Mouse (Mus musculus) forebrain, postnatal 0 days (tissue): ENCODE data around the gene Pcsk5. TPM values are rescaled to one million over a fixed set of nuclear protein-coding genes. Genes with fewer than 3 reads are reported as not detected.

ENCODE experiments used
- ATAC-seq: fragments of 200-750 bp; cut with Nextera tagmentation; 2 replicates; pipeline ENCODE4 v1.8.0; 2017; ENCODE audit warnings: mild to moderate bottlenecking, moderate library complexity
- DNase-seq: peaks from one replicate; pipeline ENCODE4 v3.0.0-alpha.2; 2015
- H3K27ac ChIP-seq: fragments of 300-500 bp; sonication (generic); 2 replicates; pipeline ENCODE4 v1.5.1; 2014; ENCODE audit warnings: low read depth, mild to moderate bottlenecking, antibody characterized with exemption, low read length, moderate library complexity, mixed read lengths
- H3K27me3 ChIP-seq: fragments of 300-500 bp; sonication (generic); 2 replicates; pipeline ENCODE4 v1.6.1; 2014; ENCODE audit warnings: mild to moderate bottlenecking, low read length, mixed read lengths; ENCODE audit not compliant: insufficient read depth
- H3K36me3 ChIP-seq: fragments of 300-500 bp; sonication (generic); 2 replicates; pipeline ENCODE4 v1.6.1; 2014; ENCODE audit warnings: mild to moderate bottlenecking, moderate library complexity; ENCODE audit not compliant: insufficient read depth
- H3K4me1 ChIP-seq: fragments of 300-500 bp; sonication (generic); 2 replicates; pipeline ENCODE4 v1.6.1; 2014; ENCODE audit warnings: antibody characterized with exemption; ENCODE audit not compliant: insufficient read depth
- H3K4me2 ChIP-seq: fragments of 300-500 bp; sonication (generic); 2 replicates; pipeline ENCODE4 v1.6.1; 2014; ENCODE audit warnings: low read depth, mild to moderate bottlenecking, moderate library complexity
- H3K4me3 ChIP-seq: fragments of 300-500 bp; sonication (generic); 2 replicates; pipeline ENCODE4 v1.5.1; 2014; ENCODE audit warnings: low read depth, low read length, mixed read lengths
- H3K9ac ChIP-seq: fragments of 300-500 bp; sonication (generic); 2 replicates; pipeline ENCODE4 v1.6.1; 2014; ENCODE audit warnings: mild to moderate bottlenecking
- H3K9me3 ChIP-seq: fragments of 300-500 bp; sonication (generic); 2 replicates; pipeline ENCODE4 v1.6.1; 2016; ENCODE audit warnings: low read length
- CTCF ChIP-seq: sonication (generic); IDR thresholded peaks from 2 replicates; pipeline ENCODE4 v1.5.1; 2016; ENCODE audit warnings: antibody characterized with exemption, control low read depth, low read depth
- WGBS: fragments of 180-500 bp; shearing (Covaris S2); extraction: QIAGEN DNeasy Blood & Tissue Kit; methylation state at CpG from one replicate; pipeline ENCODE4 v1.1.7; 2014; 5-methylcytosine and 5-hydroxymethylcytosine counted together
- polyA plus RNA-seq: library from polyadenylated mRNA; unstranded; fragments of >200 nt; fragmentation: Nextera tagmentation; extraction: Ambion mirVana; gene quantifications from 2 replicates; pipeline ENCODE4 v1.2.1, GENCODE M21; 2015
- total RNA-seq: library from RNA; depleted of rRNA; stranded (reverse); fragments of >200 nt; gene quantifications from 2 replicates; pipeline ENCODE4 v1.2.3, GENCODE M21; 2014

Gene Pcsk5
- total and polyA plus RNA-seq, 2 experiments from 2014 or later: 11.2 to 15.1 TPM

- Histone ChIP-seq H3K4me1 (no peaks in the 10 kb centered on the region), H3K9ac (no peak overlapping the region), H3K27me3 (no peaks in the 10 kb centered on the region), H3K9me3 (no peaks in the 10 kb centered on the region), H3K27ac (no peak overlapping the region), H3K4me3 (no peak overlapping the region), H3K4me2 (no peak overlapping the region), H3K36me3 (no peaks in the 10 kb centered on the region)
- 10% methylated on average over 2 of the region's 2 CpGs for WGBS
- TF ChIP-seq CTCF: peak; percentile 77
- peak; percentile 75 for ATAC-seq
- DNase-seq: peak; percentile 65
Measured at GRCm38 (mm10) chr19:17388404-17388803, 449.0 kb downstream of the Pcsk5 start.

DNA sequence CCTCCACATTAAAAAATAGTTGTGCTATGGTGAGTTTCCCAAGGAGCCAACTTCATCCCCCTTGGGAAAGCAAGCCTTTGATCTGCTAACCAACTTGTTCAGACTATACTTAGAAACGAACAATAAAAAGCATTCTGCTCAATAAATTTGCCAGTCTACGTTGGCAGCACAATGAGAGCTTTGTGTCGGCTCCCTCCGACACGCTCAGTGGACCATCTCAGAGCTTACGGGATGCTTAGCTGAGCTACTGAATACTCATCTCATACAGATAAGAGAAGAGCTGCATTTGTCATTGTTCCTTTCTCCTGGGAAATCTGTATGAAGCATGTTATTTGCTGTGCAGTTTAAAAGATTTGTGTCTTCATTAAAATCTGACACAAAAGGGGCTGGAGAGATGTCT lies 451.0 kb downstream of the Pcsk5 start:
- Histone ChIP-seq H3K27me3 (no peaks in the 10 kb centered on the region), H3K9ac (no peak overlapping the region), H3K4me1 (no peaks in the 10 kb centered on the region), H3K9me3 (no peaks in the 10 kb centered on the region), H3K27ac (no peak overlapping the region), H3K4me2 (no peak overlapping the region), H3K36me3 (no peaks in the 10 kb centered on the region), H3K4me3 (no peak overlapping the region)
- DNase-seq: no peak
- WGBS: 15% methylated on average over 6 of the region's 6 CpGs
- ATAC-seq: no peak
- TF ChIP-seq CTCF: no peak

DNA sequence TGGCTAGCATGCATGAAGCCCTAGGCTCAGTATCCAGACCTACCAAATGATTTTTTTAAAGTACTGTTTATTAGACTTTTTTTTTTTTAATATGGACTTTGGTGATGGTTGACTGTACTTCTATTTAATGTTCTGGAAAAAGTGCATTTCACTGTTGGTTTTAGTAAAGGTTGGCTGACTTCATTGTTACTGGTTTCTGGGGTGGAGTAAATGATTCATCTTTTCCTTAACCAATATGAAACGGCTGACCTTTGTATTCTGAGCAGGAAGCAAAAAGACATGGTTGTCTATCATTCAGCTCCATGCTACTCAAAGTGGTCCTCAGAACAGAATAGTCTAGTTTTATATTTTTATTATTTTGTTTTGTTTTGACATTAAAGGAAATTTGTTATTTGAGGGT lies 452.0 kb downstream of the Pcsk5 start:
- Histone ChIP-seq H3K4me3 (no peak overlapping the region), H3K4me1 (no peaks in the 10 kb centered on the region), H3K27me3 (no peaks in the 10 kb centered on the region), H3K9ac (no peak overlapping the region), H3K36me3 (no peaks in the 10 kb centered on the region), H3K4me2 (no peak overlapping the region), H3K9me3 (no peaks in the 10 kb centered on the region), H3K27ac (no peak overlapping the region)
- ATAC-seq: no peak
- 78% methylated on average over 1 of the region's 1 CpGs for WGBS
- no peak for DNase-seq
- no peak for TF ChIP-seq CTCF

DNA sequence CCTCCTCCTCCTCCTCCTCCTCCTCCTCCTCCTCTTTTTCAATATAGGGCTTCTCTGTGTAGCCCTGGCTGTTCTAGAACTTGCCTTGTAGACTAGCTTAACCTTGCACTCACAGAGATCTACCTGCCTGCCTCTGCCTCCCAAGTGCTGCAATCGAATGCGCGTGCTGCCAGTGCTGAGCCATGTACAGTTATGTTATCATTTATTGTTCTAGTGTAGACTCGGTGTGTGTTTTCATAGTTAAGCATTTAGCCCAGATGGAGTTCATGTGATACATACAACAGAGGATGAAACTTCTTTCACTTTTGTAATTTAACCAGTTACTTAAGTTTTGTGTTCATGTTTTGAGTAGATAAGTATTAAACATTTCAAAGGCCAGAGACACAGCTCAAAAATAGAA lies 452.4 kb downstream of the Pcsk5 start:
- ATAC-seq (no peak), DNase-seq (no peak)
- Histone ChIP-seq H3K4me3 (no peak overlapping the region), H3K9me3 (no peaks in the 10 kb centered on the region), H3K27me3 (no peaks in the 10 kb centered on the region), H3K27ac (no peak overlapping the region), H3K4me2 (no peak overlapping the region), H3K9ac (no peak overlapping the region), H3K36me3 (no peaks in the 10 kb centered on the region), H3K4me1 (no peaks in the 10 kb centered on the region)
- no peak for TF ChIP-seq CTCF
- 95% methylated on average over 4 of the region's 4 CpGs for WGBS

- H3K36me3 ChIP-seq: no peaks in the 10 kb centered on the region
- no peak overlapping the region for H3K4me3 ChIP-seq
- WGBS: 86% methylated on average over 6 of the region's 6 CpGs
- H3K4me1 ChIP-seq: no peaks in the 10 kb centered on the region
- DNase-seq (no peak), ATAC-seq (no peak)
- H3K9ac ChIP-seq: no peak overlapping the region
- no peaks in the 10 kb centered on the region for H3K27me3 ChIP-seq
- TF ChIP-seq CTCF: no peak
- H3K9me3 ChIP-seq: no peaks in the 10 kb centered on the region
- H3K27ac ChIP-seq: no peak overlapping the region
- H3K4me2 ChIP-seq: no peak overlapping the region
Measured at GRCm38 (mm10) chr19:17382807-17383397, 454.5 kb downstream of the Pcsk5 start.
